Mouse (Mus musculus) kidney, adult 2 months (tissue): ENCODE measurements at regions not wholly inside any gene's neighbourhood (a gene's known extent, or its start where the extent isn't known, plus 50 kb on each side); places are given as distances from the start of the nearest gene placed in this dataset.

Experiments
- CTCF ChIP-seq: fragments of 200-500 bp; conservative IDR thresholded peaks from 2 replicates; pipeline ENCODE4 v1.5.1; 2011; ENCODE audit warnings: low read depth, mild to moderate bottlenecking, control low read depth, low read length, moderate library complexity, mixed read lengths; ENCODE audit not compliant: insufficient read depth, insufficient read length
- POLR2A ChIP-seq: fragments of 200-500 bp; IDR thresholded peaks from one replicate; pipeline ENCODE4 v1.6.1; 2011; ENCODE audit warnings: low read depth, low read length, control low read depth

DNA sequence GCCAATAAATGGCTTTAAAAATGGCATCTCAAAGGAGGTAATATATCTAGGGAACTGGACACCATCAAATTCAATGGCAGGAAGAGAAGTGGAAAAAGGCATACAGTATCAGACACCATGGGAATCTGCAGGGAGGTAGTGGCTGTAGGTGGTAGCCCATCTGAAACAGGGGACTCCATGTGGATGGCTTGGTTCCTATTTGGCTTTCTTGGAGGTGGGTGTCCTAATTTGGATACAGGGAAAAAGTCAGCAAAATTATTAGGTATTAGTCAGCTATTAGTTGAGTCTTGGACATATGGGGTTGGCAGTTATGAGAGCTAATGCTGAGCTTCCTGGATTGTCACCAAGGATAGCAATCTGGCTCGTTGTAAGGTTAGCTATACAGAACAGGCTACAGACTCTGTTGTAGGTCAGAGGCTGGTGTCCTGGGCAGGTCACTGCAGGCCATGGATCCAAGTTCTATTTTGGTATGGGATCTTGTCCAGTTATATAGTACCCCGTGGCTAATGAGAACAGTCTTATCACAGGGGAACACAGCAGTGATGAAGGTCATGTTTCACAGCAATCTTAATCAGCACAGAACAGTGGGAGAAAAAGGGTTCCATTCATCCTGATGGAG, 70.8 kb downstream of the Mtx3 start:
- TF ChIP-seq POLR2A (no peak), CTCF (no peak)
